Comparison of ENCODE assay signal across 18 mouse cellular contexts in genomic region chr13:54202458-54202857, GRCm38 (mm10). TPM values are rescaled to one million over a fixed set of nuclear protein-coding genes. Genes with fewer than 3 reads are reported as not detected.
DNase-seq lines count a peak whose midpoint lies in the region; ATAC-seq lines count a peak whose summit lies in the region.
"Had no signal": no experiment of that assay in that cellular context is flagged by ENCODE, and none has a peak within 500 bp of the region (broad histone marks: within the 10 kb centered on the region; RNA-seq: fewer than 3 reads in every experiment).

No protein-coding gene starts in this region.

- no peaks in the 10 kb centered on the region for H3K27me3 ChIP-seq in forebrain, embryonic 16.5 days (replicated peaks; ENCODE audit: control insufficient read depth, insufficient read depth, low read length)
- H3K27me3 ChIP-seq in forebrain, embryonic 15.5 days: no peaks in the 10 kb centered on the region
- no peaks in the 10 kb centered on the region for H3K27me3 ChIP-seq in embryonic facial prominence, embryonic 10.5 days (replicated peaks; ENCODE audit: low read depth, poor library complexity, severe bottlenecking)
- H3K27me3 ChIP-seq: embryonic facial prominence, embryonic 12.5 days; hindbrain, embryonic 15.5 days; liver, embryonic 15.5 days had no signal

- WGBS in forebrain, embryonic 16.5 days: 62% methylated on average over 8 of the region's 8 CpGs
- WGBS in forebrain, embryonic 15.5 days: 65% methylated on average over 8 of the region's 8 CpGs
- 90% methylated on average over 8 of the region's 8 CpGs for WGBS in embryonic facial prominence, embryonic 10.5 days

- H3K27ac ChIP-seq in forebrain, embryonic 16.5 days (ENCODE audit: low read length): no peak overlapping the region
- H3K27ac ChIP-seq in forebrain, embryonic 15.5 days (replicated peaks): no peak overlapping the region
- no peak overlapping the region for H3K27ac ChIP-seq in embryonic facial prominence, embryonic 10.5 days (replicated peaks)
- H3K27ac ChIP-seq: embryonic facial prominence, embryonic 12.5 days; hindbrain, embryonic 15.5 days; limb, embryonic 13.5 days; liver, embryonic 15.5 days; midbrain, embryonic 10.5 days had no signal

- H3K4me2 ChIP-seq in forebrain, embryonic 16.5 days (ENCODE audit: low read length): no peak overlapping the region
- H3K4me2 ChIP-seq in forebrain, embryonic 15.5 days (replicated peaks): no peak overlapping the region
- H3K4me2 ChIP-seq: embryonic facial prominence, embryonic 12.5 days; hindbrain, embryonic 15.5 days; limb, embryonic 13.5 days; liver, embryonic 15.5 days had no signal

- ATAC-seq in forebrain, embryonic 16.5 days: peak; percentile 47; the same call in 1 of the 2 replicates
- no peak for ATAC-seq in forebrain, embryonic 15.5 days (replicated peaks)
- ATAC-seq in granulocyte monocyte progenitor cell, adult 5-6 weeks (replicated peaks; ENCODE audit: poor library complexity, severe bottlenecking): no peak

- H3K4me3 ChIP-seq in forebrain, embryonic 16.5 days (replicated peaks; ENCODE audit: low read length): no peak overlapping the region
- no peak overlapping the region for H3K4me3 ChIP-seq in forebrain, embryonic 15.5 days
- H3K4me3 ChIP-seq in embryonic facial prominence, embryonic 10.5 days: no peak overlapping the region
- H3K4me3 ChIP-seq: embryonic facial prominence, embryonic 12.5 days; hindbrain, embryonic 15.5 days; limb, embryonic 13.5 days; liver, embryonic 15.5 days; midbrain, embryonic 10.5 days; myocyte had no signal

- H3K36me3 ChIP-seq in forebrain, embryonic 16.5 days (ENCODE audit: control insufficient read depth, insufficient read depth): no peaks in the 10 kb centered on the region
- no peaks in the 10 kb centered on the region for H3K36me3 ChIP-seq in forebrain, embryonic 15.5 days
- no peaks in the 10 kb centered on the region for H3K36me3 ChIP-seq in embryonic facial prominence, embryonic 10.5 days (replicated peaks)
- H3K36me3 ChIP-seq: embryonic facial prominence, embryonic 12.5 days; hindbrain, embryonic 15.5 days; limb, embryonic 13.5 days; liver, embryonic 15.5 days; midbrain, embryonic 10.5 days had no signal

- no peaks in the 10 kb centered on the region for H3K9me3 ChIP-seq in forebrain, embryonic 16.5 days (ENCODE audit: control insufficient read depth, low read length)
- no peaks in the 10 kb centered on the region for H3K9me3 ChIP-seq in forebrain, embryonic 15.5 days
- H3K9me3 ChIP-seq in embryonic facial prominence, embryonic 10.5 days: no peaks in the 10 kb centered on the region
- H3K9me3 ChIP-seq: embryonic facial prominence, embryonic 12.5 days; hindbrain, embryonic 15.5 days; limb, embryonic 13.5 days; liver, embryonic 15.5 days; midbrain, embryonic 10.5 days had no signal

- no peak overlapping the region for H3K9ac ChIP-seq in forebrain, embryonic 16.5 days (replicated peaks; ENCODE audit: low read depth, low read length)
- no peak overlapping the region for H3K9ac ChIP-seq in forebrain, embryonic 15.5 days (replicated peaks)
- H3K9ac ChIP-seq: embryonic facial prominence, embryonic 12.5 days; hindbrain, embryonic 15.5 days; limb, embryonic 13.5 days; liver, embryonic 15.5 days had no signal

- DNase-seq in brain, adult 2 months (ENCODE audit: low read depth, low spot score): peak; percentile 92
- peak; percentile 50 for DNase-seq in cerebellum, adult 8-10 months
- peak; percentile 36 to 44 for DNase-seq in frontal cortex, postnatal 10 days (ENCODE audit: low spot score in 2 of 2)
- no peak for DNase-seq in embryonic facial prominence, embryonic 10.5 days (ENCODE audit: low spot score)
- DNase-seq in lung, postnatal 36 days: no peak
- DNase-seq: adrenal gland, postnatal 36 days; heart, postnatal 10 days; kidney, adult 2 months; lung, postnatal 14 days had no signal

- peaks cover 6% of the 10 kb centered on the region for H3K4me1 ChIP-seq in forebrain, embryonic 16.5 days (replicated peaks; ENCODE audit: control insufficient read depth, insufficient read depth, low read length)
- H3K4me1 ChIP-seq in forebrain, embryonic 15.5 days: no peaks in the 10 kb centered on the region
- no peaks in the 10 kb centered on the region for H3K4me1 ChIP-seq in embryonic facial prominence, embryonic 10.5 days
- H3K4me1 ChIP-seq: embryonic facial prominence, embryonic 12.5 days; hindbrain, embryonic 15.5 days; limb, embryonic 13.5 days; liver, embryonic 15.5 days had no signal

RNA-seq across cellular contexts. Expression of gene Hrh2, which starts 10.5 kb away (rescaled TPM):
- 0.73 and 0.77 TPM in 2 replicates for polyA plus RNA-seq in forebrain, embryonic 16.5 days (2015; fragmentation: Nextera tagmentation; extraction: Ambion mirVana)
- 0.33 and 0.42 TPM in 2 replicates for polyA plus RNA-seq in forebrain, embryonic 15.5 days (2015; fragmentation: Nextera tagmentation; extraction: Ambion mirVana)
- not detected in 2 replicates for polyA plus RNA-seq in embryonic facial prominence, embryonic 10.5 days (2016; fragmentation: Nextera tagmentation; extraction: Ambion mirVana)
- 6.0 and 6.8 TPM in 2 replicates for total RNA-seq in granulocyte monocyte progenitor cell, adult 5-6 weeks (2014; fragmentation: Nextera tagmentation)
- 2.2 and 4.4 TPM in 2 replicates for total RNA-seq in granulocyte monocyte progenitor cell, adult 5-6 weeks (2017)
- polyA plus RNA-seq: myocyte had no signal

Comparison
In these comparisons a context has a peak if more than half of its experiments do, and no peak if none do; other contexts are left out.
1. DNase-seq: peak in brain, adult 2 months (single experiment), cerebellum, adult 8-10 months (single experiment) and frontal cortex, postnatal 10 days (2 of 2); none in embryonic facial prominence, embryonic 10.5 days (single experiment) and lung, postnatal 36 days (single experiment).